Mouse (Mus musculus) liver, embryonic 11.5 days (tissue): ENCODE measurements around the gene Tcl1b3. TPM values are rescaled to one million over a fixed set of nuclear protein-coding genes. Genes with fewer than 3 reads are reported as not detected.
"Not testable (repeated sequence)": the region's sequence is repeated elsewhere in the genome, so short reads cannot be mapped to it uniquely, and the experiment has no call there.

Experiments
- ATAC-seq: fragments of 200-750 bp; cut with Nextera tagmentation; replicated peaks from 2 replicates; pipeline ENCODE4 v1.8.0; 2017; ENCODE audit warnings: moderate number of reproducible peaks, mild to moderate bottlenecking, moderate TSS enrichment, moderate library complexity; ENCODE audit not compliant: low FRiP score
- DNase-seq: peaks from one replicate; pipeline ENCODE4 v3.0.0-alpha.2; 2017; ENCODE audit warnings: low spot score
- H3K27ac ChIP-seq: fragments of 300-500 bp; sonication (generic); 2 replicates; pipeline ENCODE4 v1.5.1; 2014; ENCODE audit warnings: mild to moderate bottlenecking, low read depth, low read length, control low read depth
- H3K27me3 ChIP-seq: fragments of 300-500 bp; sonication (generic); replicated peaks from 2 replicates; pipeline ENCODE4 v1.6.1; 2014; ENCODE audit warnings: low read length, mixed read lengths; ENCODE audit not compliant: control insufficient read depth, insufficient read depth
- H3K36me3 ChIP-seq: fragments of 300-500 bp; sonication (generic); 2 replicates; pipeline ENCODE4 v1.6.1; 2014; ENCODE audit warnings: mild to moderate bottlenecking, low read length, moderate library complexity, mixed read lengths; ENCODE audit not compliant: control insufficient read depth, insufficient read depth
- H3K4me1 ChIP-seq: fragments of 300-500 bp; sonication (generic); replicated peaks from 2 replicates; pipeline ENCODE4 v1.6.1; 2014; ENCODE audit warnings: low read length, mixed read lengths; ENCODE audit not compliant: control insufficient read depth, insufficient read depth
- H3K4me2 ChIP-seq: fragments of 300-500 bp; sonication (generic); 2 replicates; pipeline ENCODE4 v1.6.1; 2014; ENCODE audit warnings: mild to moderate bottlenecking, control low read depth, moderate library complexity
- H3K4me3 ChIP-seq: fragments of 300-500 bp; sonication (generic); 2 replicates; pipeline ENCODE4 v1.5.1; 2014; ENCODE audit warnings: low read depth, low read length, control low read depth
- H3K9ac ChIP-seq: fragments of 300-500 bp; sonication (generic); 2 replicates; pipeline ENCODE4 v1.6.1; 2014; ENCODE audit warnings: low read depth, low read length, control low read depth
- H3K9me3 ChIP-seq: fragments of 300-500 bp; sonication (generic); 2 replicates; pipeline ENCODE4 v1.6.1; 2016; ENCODE audit warnings: low read length, inconsistent platforms, mixed read lengths; ENCODE audit not compliant: control insufficient read depth
- WGBS: fragments of 180-500 bp; shearing (Covaris S2); extraction: QIAGEN DNeasy Blood & Tissue Kit; methylation state at CpG from one replicate; pipeline ENCODE4 v1.1.7; 2014; 5-methylcytosine and 5-hydroxymethylcytosine counted together
- polyA plus RNA-seq: library from polyadenylated mRNA; unstranded; fragments of >200 nt; fragmentation: Nextera tagmentation; extraction: Ambion mirVana; gene quantifications from 2 replicates; pipeline ENCODE4 v1.2.1, GENCODE M21; 2014

Tcl1b3 gene
- polyA plus RNA-seq, 1 experiment from 2014 or later = not detected

GRCm38 (mm10) chr12:105174318-105174717 lies 16.5 kb upstream of the Tcl1b3 start:
- 17% methylated on average over 2 of the region's 2 CpGs for WGBS
- not testable (repeated sequence) for H3K36me3 ChIP-seq, H3K4me1 ChIP-seq, H3K9ac ChIP-seq, H3K4me3 ChIP-seq, H3K27me3 ChIP-seq, H3K9me3 ChIP-seq, ATAC-seq, DNase-seq, H3K27ac ChIP-seq, H3K4me2 ChIP-seq

- not testable (repeated sequence) for H3K9ac ChIP-seq, H3K27ac ChIP-seq, H3K27me3 ChIP-seq, H3K4me1 ChIP-seq, DNase-seq, H3K4me3 ChIP-seq, H3K9me3 ChIP-seq, H3K36me3 ChIP-seq, H3K4me2 ChIP-seq, ATAC-seq
- WGBS = 54% methylated on average over 3 of the region's 3 CpGs
Measured at GRCm38 (mm10) chr12:105176044-105176443, 14.8 kb upstream of the Tcl1b3 start, which contains the start of gene Tcl1b5. Gene Tcl1b5 (plus strand): TSS chr12:105176344.

- not testable (repeated sequence) for H3K9me3 ChIP-seq, H3K27ac ChIP-seq, ATAC-seq, DNase-seq, H3K4me3 ChIP-seq, H3K4me2 ChIP-seq, H3K36me3 ChIP-seq, H3K27me3 ChIP-seq, H3K9ac ChIP-seq, H3K4me1 ChIP-seq
- WGBS = 45% methylated on average over 4 of the region's 4 CpGs
Measured at GRCm38 (mm10) chr12:105181040-105181644, 9.7 kb upstream of the Tcl1b3 start.

- not testable (repeated sequence) for H3K9me3 ChIP-seq, H3K4me3 ChIP-seq, ATAC-seq, H3K27me3 ChIP-seq, H3K4me2 ChIP-seq, H3K27ac ChIP-seq, H3K9ac ChIP-seq, H3K36me3 ChIP-seq, H3K4me1 ChIP-seq, DNase-seq
- 21% methylated on average over 2 of the region's 2 CpGs for WGBS
Measured at GRCm38 (mm10) chr12:105188980-105189379, 1.9 kb upstream of the Tcl1b3 start.

- H3K4me2 ChIP-seq, H3K36me3 ChIP-seq, H3K4me1 ChIP-seq, DNase-seq, H3K27me3 ChIP-seq, H3K9me3 ChIP-seq, ATAC-seq, H3K27ac ChIP-seq, H3K9ac ChIP-seq, H3K4me3 ChIP-seq: not testable (repeated sequence)
- WGBS = 69% methylated on average over 7 of the region's 7 CpGs
Measured at GRCm38 (mm10) chr12:105199684-105200497, 9.0 kb downstream of the Tcl1b3 start.

GRCm38 (mm10) chr12:105201657-105202056 lies 10.8 kb downstream of the Tcl1b3 start, which contains the start of gene Tcl1b4:
Gene Tcl1b4 (plus strand): TSS chr12:105201957.
- H3K9ac ChIP-seq, H3K4me3 ChIP-seq, H3K36me3 ChIP-seq, ATAC-seq, H3K27me3 ChIP-seq, H3K4me1 ChIP-seq, H3K4me2 ChIP-seq, H3K9me3 ChIP-seq, H3K27ac ChIP-seq, DNase-seq: not testable (repeated sequence)
- WGBS = 87% methylated on average over 1 of the region's 1 CpGs

- Histone ChIP-seq H3K9me3 (no peaks in the 10 kb centered on the region), H3K4me1 (no peaks in the 10 kb centered on the region), H3K27ac (no peak overlapping the region), H3K4me3 (no peak overlapping the region), H3K4me2 (no peak overlapping the region), H3K9ac (no peak overlapping the region), H3K27me3 (no peaks in the 10 kb centered on the region), H3K36me3 (no peaks in the 10 kb centered on the region)
- ATAC-seq = no peak
- 65% methylated on average over 1 of the region's 1 CpGs for WGBS
- no peak for DNase-seq
Measured at GRCm38 (mm10) chr12:105207071-105207470, 16.2 kb downstream of the Tcl1b3 start.

- WGBS = 88% methylated on average over 1 of the region's 1 CpGs
- no peak overlapping the region for H3K27ac ChIP-seq
- H3K4me2 ChIP-seq = no peak overlapping the region
- ATAC-seq = no peak
- H3K4me1 ChIP-seq = no peaks in the 10 kb centered on the region
- no peak overlapping the region for H3K4me3 ChIP-seq
- no peaks in the 10 kb centered on the region for H3K27me3 ChIP-seq
- H3K9me3 ChIP-seq = no peaks in the 10 kb centered on the region
- H3K9ac ChIP-seq = no peak overlapping the region
- DNase-seq = no peak
- H3K36me3 ChIP-seq = no peaks in the 10 kb centered on the region
Measured at GRCm38 (mm10) chr12:105208441-105208840, 17.6 kb downstream of the Tcl1b3 start.

- H3K9ac ChIP-seq = no peak overlapping the region
- no peak for DNase-seq
- no peaks in the 10 kb centered on the region for H3K36me3 ChIP-seq
- H3K4me3 ChIP-seq = no peak overlapping the region
- no peaks in the 10 kb centered on the region for H3K9me3 ChIP-seq
- H3K27me3 ChIP-seq = no peaks in the 10 kb centered on the region
- no peaks in the 10 kb centered on the region for H3K4me1 ChIP-seq
- no peak for ATAC-seq
- 91% methylated on average over 7 of the region's 7 CpGs for WGBS
- H3K27ac ChIP-seq = no peak overlapping the region
- H3K4me2 ChIP-seq = no peak overlapping the region
Measured at GRCm38 (mm10) chr12:105209231-105209630, 18.4 kb downstream of the Tcl1b3 start.
